Mouse (Mus musculus): ENCODE results near the gene Xpnpep1.

DNA sequence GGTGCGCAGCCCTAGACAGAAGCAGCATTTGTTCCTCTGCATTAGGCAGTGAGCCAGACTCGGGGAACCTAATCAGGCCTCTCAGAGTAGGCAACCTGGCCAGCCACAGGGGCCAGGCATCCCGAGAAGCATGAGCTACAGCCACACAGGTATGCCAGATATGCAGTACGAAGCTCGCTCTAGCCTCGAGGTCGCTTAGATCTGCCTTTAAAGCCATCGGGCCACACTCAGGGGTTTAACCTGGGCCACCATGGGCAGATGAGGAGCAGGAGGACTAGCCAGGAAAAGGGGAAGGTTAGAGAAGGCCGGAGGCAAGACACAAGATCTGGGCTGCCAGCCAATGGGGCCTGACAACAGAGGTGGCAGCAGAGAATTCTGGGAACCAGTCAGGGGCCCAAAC, 22.1 kb downstream of the Xpnpep1 start:
- no peak for TF ChIP-seq CHD2 (IDR thresholded peaks at IDR 0.05; ENCODE audit: low read depth, low read length)
- TF ChIP-seq HCFC1 (IDR thresholded peaks at IDR 0.05; ENCODE audit: borderline replicate concordance, insufficient read depth, low read length) = no peak

All from ES-E14 (cell line).